Mouse (Mus musculus) MEL (cell line): ENCODE data around the gene Ankrd22. TPM values are rescaled to one million over a fixed set of nuclear protein-coding genes. Genes with fewer than 3 reads are reported as not detected.

Source experiments
- DNase-seq: peaks from one replicate; pipeline ENCODE4 v3.0.0; 2011; ENCODE audit warnings: low read depth, low spot score
- H3K27ac ChIP-seq: 2 replicates; pipeline ENCODE4 v1.5.1; 2012; ENCODE audit warnings: low read depth, mild to moderate bottlenecking, control low read depth, low read length, moderate library complexity; ENCODE audit not compliant: control insufficient read depth
- H3K27me3 ChIP-seq, 2 experiments: fragments of 150-350 bp in 1 of 2; sonication (generic) in 1 of 2; 2 replicates each; pipeline ENCODE4 v1.6.1; 2012; ENCODE audit warnings: low read length in 2 of 2, mild to moderate bottlenecking in 2 of 2, improper control_type of control experiment in 1 of 2, moderate library complexity in 1 of 2; ENCODE audit not compliant: insufficient read depth in 2 of 2, control insufficient read depth in 1 of 2
- H3K36me3 ChIP-seq, 2 experiments: 2 replicates each; pipeline ENCODE4 v1.6.1; 2012 to 2014; ENCODE audit warnings: low read length in 2 of 2, improper control_type of control experiment in 1 of 2, inconsistent platforms in 1 of 2, mild to moderate bottlenecking in 1 of 2; ENCODE audit not compliant: insufficient read depth in 2 of 2, control insufficient read depth in 1 of 2
- H3K4me1 ChIP-seq, 2 experiments: fragments of 150-350 bp in 1 of 2; sonication (generic) in 1 of 2; 2 replicates each; pipeline ENCODE4 v1.6.1; 2012; ENCODE audit warnings: low read length in 2 of 2, improper control_type of control experiment in 1 of 2, mild to moderate bottlenecking in 1 of 2; ENCODE audit not compliant: insufficient read depth in 2 of 2, control insufficient read depth in 1 of 2
- H3K4me3 ChIP-seq, 2 experiments: fragments of 150-350 bp in 1 of 2; sonication (generic) in 1 of 2; 2 replicates each; pipeline ENCODE4 v1.5.1; 2012; ENCODE audit warnings: low read depth in 2 of 2, low read length in 2 of 2, mild to moderate bottlenecking in 2 of 2, moderate library complexity in 2 of 2, control low read depth in 1 of 2, improper control_type of control experiment in 1 of 2; ENCODE audit not compliant: control insufficient read depth in 1 of 2, insufficient read depth in 1 of 2
- H3K79me2 ChIP-seq: 2 replicates; pipeline ENCODE4 v1.6.1; 2012; ENCODE audit warnings: mild to moderate bottlenecking, low read length, moderate library complexity; ENCODE audit not compliant: control insufficient read depth, poor library complexity, insufficient read depth
- H3K9ac ChIP-seq: 2 replicates; pipeline ENCODE4 v1.6.1; 2012; ENCODE audit warnings: low read depth, mild to moderate bottlenecking, control low read depth, low read length, moderate library complexity; ENCODE audit not compliant: control insufficient read depth, poor library complexity, severe bottlenecking
- H3K9me3 ChIP-seq: fragments of 150-350 bp; sonication (generic); replicated peaks from 2 replicates; pipeline ENCODE4 v1.6.1; 2012; ENCODE audit warnings: mild to moderate bottlenecking, low read length, improper control_type of control experiment, moderate library complexity; ENCODE audit not compliant: insufficient read depth
- BHLHE40 ChIP-seq: IDR thresholded peaks from 2 replicates; pipeline ENCODE4 v1.6.1; 2012; ENCODE audit warnings: low read depth, mild to moderate bottlenecking, inconsistent platforms, low read length, improper control_type of control experiment, borderline replicate concordance
- CHD2 ChIP-seq: IDR thresholded peaks from 2 replicates; pipeline ENCODE4 v1.6.1; 2011; ENCODE audit warnings: low read length, improper control_type of control experiment
- CTCF ChIP-seq, 3 experiments: IDR thresholded peaks in 2 of 3; conservative IDR thresholded peaks in 1 of 3; 2 replicates each; pipeline ENCODE4 v1.5.1; 2011 to 2012; ENCODE audit warnings: low read length in 3 of 3, low read depth in 2 of 3, mild to moderate bottlenecking in 2 of 3, improper control_type of control experiment in 1 of 3, inconsistent platforms in 1 of 3, mixed read lengths in 1 of 3, moderate library complexity in 1 of 3; ENCODE audit not compliant: control insufficient read depth in 1 of 3, insufficient read depth in 1 of 3, poor library complexity in 1 of 3, severe bottlenecking in 1 of 3
- ELF1 ChIP-seq: IDR thresholded peaks from 2 replicates; pipeline ENCODE4 v1.6.1; 2014; ENCODE audit warnings: low read depth, mild to moderate bottlenecking, inconsistent platforms, low read length, improper control_type of control experiment, moderate library complexity
- ETS1 ChIP-seq: IDR thresholded peaks from 2 replicates; pipeline ENCODE4 v1.6.1; 2012; ENCODE audit warnings: low read depth, mild to moderate bottlenecking, inconsistent platforms, low read length, improper control_type of control experiment, moderate library complexity
- GATA1 ChIP-seq: IDR thresholded peaks from 2 replicates; pipeline ENCODE4 v1.6.1; 2011; ENCODE audit warnings: low read depth, low read length, improper control_type of control experiment
- HCFC1 ChIP-seq: IDR thresholded peaks from 2 replicates; pipeline ENCODE4 v1.6.1; 2012; ENCODE audit warnings: low read depth, mild to moderate bottlenecking, inconsistent platforms, low read length, improper control_type of control experiment, moderate library complexity
- KAT2A ChIP-seq: conservative IDR thresholded peaks from 2 replicates; pipeline ENCODE4 v1.6.1; 2012; ENCODE audit warnings: low read depth, low read length, improper control_type of control experiment, inconsistent platforms
- MAFK ChIP-seq: IDR thresholded peaks from 2 replicates; pipeline ENCODE4 v1.6.1; 2011; ENCODE audit warnings: low read depth, mild to moderate bottlenecking, low read length, improper control_type of control experiment, borderline replicate concordance
- MAZ ChIP-seq: IDR thresholded peaks from 2 replicates; pipeline ENCODE4 v1.6.1; 2012; ENCODE audit warnings: low read depth, mild to moderate bottlenecking, inconsistent platforms, low read length, improper control_type of control experiment
- MXI1 ChIP-seq: IDR thresholded peaks from 2 replicates; pipeline ENCODE4 v1.6.1; 2011; ENCODE audit warnings: mild to moderate bottlenecking, low read depth, low read length, improper control_type of control experiment
- NELFE ChIP-seq: IDR thresholded peaks from 2 replicates; pipeline ENCODE4 v1.6.1; 2011; ENCODE audit warnings: low read depth, low read length, improper control_type of control experiment
- NRF1 ChIP-seq: IDR thresholded peaks from 2 replicates; pipeline ENCODE4 v1.6.1; 2014; ENCODE audit warnings: low read depth, mild to moderate bottlenecking, inconsistent platforms, low read length, improper control_type of control experiment, moderate library complexity; ENCODE audit not compliant: poor library complexity, insufficient read depth, severe bottlenecking
- POLR2A ChIP-seq, 2 experiments: IDR thresholded peaks; 2 replicates each; pipeline ENCODE4 v1.6.1; 2011 to 2012; ENCODE audit warnings: low read length in 2 of 2, mild to moderate bottlenecking in 2 of 2, control low read depth in 1 of 2, improper control_type of control experiment in 1 of 2, low read depth in 1 of 2, moderate library complexity in 1 of 2; ENCODE audit not compliant: control insufficient read depth in 1 of 2, insufficient read depth in 1 of 2, poor library complexity in 1 of 2
- POLR2AphosphoS2 ChIP-seq: IDR thresholded peaks from 2 replicates; pipeline ENCODE4 v1.6.1; 2011; ENCODE audit warnings: low read length, improper control_type of control experiment
- SMC3 ChIP-seq: IDR thresholded peaks from 2 replicates; pipeline ENCODE4 v1.6.1; 2011; ENCODE audit warnings: low read depth, low read length, improper control_type of control experiment
- TAL1 ChIP-seq: IDR thresholded peaks from 2 replicates; pipeline ENCODE4 v1.6.1; 2012; ENCODE audit warnings: mild to moderate bottlenecking, inconsistent platforms, low read length, moderate library complexity, mixed read lengths
- TBP ChIP-seq: IDR thresholded peaks from 2 replicates; pipeline ENCODE4 v1.8.0; 2011; ENCODE audit warnings: low read depth, low read length, improper control_type of control experiment
- TCF12 ChIP-seq: IDR thresholded peaks from 2 replicates; pipeline ENCODE4 v1.6.1; 2014; ENCODE audit warnings: low read depth, mild to moderate bottlenecking, inconsistent platforms, low read length, improper control_type of control experiment, moderate library complexity
- USF2 ChIP-seq, 2 experiments: IDR thresholded peaks; 2 replicates each; pipeline ENCODE4 v1.6.1; 2011 to 2012; ENCODE audit warnings: improper control_type of control experiment in 2 of 2, low read length in 2 of 2, borderline replicate concordance in 1 of 2, inconsistent platforms in 1 of 2, low read depth in 1 of 2, mild to moderate bottlenecking in 1 of 2; ENCODE audit not compliant: insufficient read depth in 1 of 2
- ZC3H11A ChIP-seq: IDR thresholded peaks from 2 replicates; pipeline ENCODE4 v1.6.1; 2012; ENCODE audit warnings: low read depth, mild to moderate bottlenecking, inconsistent platforms, low read length, improper control_type of control experiment
- ZKSCAN1 ChIP-seq: IDR thresholded peaks from 2 replicates; pipeline ENCODE4 v1.6.1; 2012; ENCODE audit warnings: low read depth, mild to moderate bottlenecking, inconsistent platforms, low read length, improper control_type of control experiment, moderate library complexity
- ZNF384 ChIP-seq: IDR thresholded peaks from 2 replicates; pipeline ENCODE4 v1.6.1; 2012; ENCODE audit warnings: low read depth, mild to moderate bottlenecking, inconsistent platforms, low read length, improper control_type of control experiment
- polyA plus RNA-seq, 2 experiments: library from polyadenylated mRNA; stranded (reverse) in 1 of 2; unstranded in 1 of 2; fragments of >175 nt in 1 of 2; fragments of >200 nt in 1 of 2; gene quantifications; 2 replicates each; pipeline versions ENCODE4 v1.2.1 to v1.2.4; 2012; ENCODE audit warnings: low replicate concordance in 2 of 2, low read depth in 1 of 2; ENCODE audit not compliant: insufficient read length in 2 of 2, insufficient read depth in 1 of 2, missing spikeins in 1 of 2
- total RNA-seq: library from RNA; depleted of rRNA; stranded (reverse); fragments of 300-350 nt; gene quantifications from 2 replicates; pipeline ENCODE4 v1.2.3, GENCODE M21; 2012

Ankrd22 gene
- total and polyA plus RNA-seq, 3 experiments: not detected

GRCm38 (mm10) chr19:34089011-34089680 is 76.7 kb downstream of the Ankrd22 start:
- H3K9me3 ChIP-seq: no peaks in the 10 kb centered on the region
- H3K27ac ChIP-seq: no peak overlapping the region
- no peak overlapping the region for H3K4me3 ChIP-seq
- no peaks in the 10 kb centered on the region for H3K79me2 ChIP-seq
- H3K27me3 ChIP-seq: no peaks in the 10 kb centered on the region
- no peak overlapping the region for H3K9ac ChIP-seq
- no peak for TF ChIP-seq ELF1
- TF ChIP-seq CTCF (IDR thresholded peaks at IDR 0.05 in 2 of 3, conservative IDR thresholded peaks at IDR 0.05 in 1 of 3; ENCODE audit: control insufficient read depth in 1 of 3, insufficient read depth in 1 of 3, low read depth in 2 of 3, low read length in 3 of 3, poor library complexity in 1 of 3, severe bottlenecking in 1 of 3): no peak
- TF ChIP-seq USF2 (IDR thresholded peaks at IDR 0.05; ENCODE audit: borderline replicate concordance in 1 of 2, insufficient read depth in 1 of 2, low read depth in 1 of 2, low read length in 2 of 2): no peak
- no peak for DNase-seq
- no peaks in the 10 kb centered on the region for H3K36me3 ChIP-seq
- H3K4me1 ChIP-seq: no peaks in the 10 kb centered on the region

- H3K9ac ChIP-seq: no peak overlapping the region
- no peak overlapping the region for H3K4me3 ChIP-seq
- H3K9me3 ChIP-seq: no peaks in the 10 kb centered on the region
- no peak for DNase-seq
- no peaks in the 10 kb centered on the region for H3K4me1 ChIP-seq
- TF ChIP-seq ELF1 (no peak), CTCF (IDR thresholded peaks at IDR 0.05 in 2 of 3, conservative IDR thresholded peaks at IDR 0.05 in 1 of 3; ENCODE audit: control insufficient read depth in 1 of 3, insufficient read depth in 1 of 3, low read depth in 2 of 3, low read length in 3 of 3, poor library complexity in 1 of 3, severe bottlenecking in 1 of 3) (no peak), ETS1 (no peak), MXI1 (no peak), TBP (no peak), NRF1 (no peak), BHLHE40 (no peak), POLR2A (IDR thresholded peaks at IDR 0.05; ENCODE audit: control insufficient read depth in 1 of 2, insufficient read depth in 1 of 2, low read depth in 1 of 2, low read length in 2 of 2, poor library complexity in 1 of 2) (no peak), ZNF384 (no peak), NELFE (no peak), HCFC1 (no peak)
- H3K36me3 ChIP-seq: no peaks in the 10 kb centered on the region
- H3K79me2 ChIP-seq: no peaks in the 10 kb centered on the region
- no peak overlapping the region for H3K27ac ChIP-seq
- H3K27me3 ChIP-seq: no peaks in the 10 kb centered on the region
Measured at GRCm38 (mm10) chr19:34078130-34078529, 87.7 kb downstream of the Ankrd22 start.

GRCm38 (mm10) chr19:34074239-34074638 is 91.6 kb downstream of the Ankrd22 start:
- DNase-seq: no peak
- Histone ChIP-seq H3K9me3 (no peaks in the 10 kb centered on the region), H3K36me3 (no peaks in the 10 kb centered on the region), H3K9ac (no peak overlapping the region), H3K27ac (no peak overlapping the region), H3K79me2 (no peaks in the 10 kb centered on the region), H3K4me1 (no peaks in the 10 kb centered on the region), H3K4me3 (no peak overlapping the region), H3K27me3 (no peaks in the 10 kb centered on the region; a peak in 1 of 4 replicates)
- no peak for TF ChIP-seq MXI1
- no peak for TF ChIP-seq ZKSCAN1
- TF ChIP-seq SMC3: no peak
- TF ChIP-seq CTCF (IDR thresholded peaks at IDR 0.05 in 2 of 3, conservative IDR thresholded peaks at IDR 0.05 in 1 of 3; ENCODE audit: control insufficient read depth in 1 of 3, insufficient read depth in 1 of 3, low read depth in 2 of 3, low read length in 3 of 3, poor library complexity in 1 of 3, severe bottlenecking in 1 of 3): no peak
- no peak for TF ChIP-seq NRF1
- no peak for TF ChIP-seq POLR2AphosphoS2
- no peak for TF ChIP-seq ZC3H11A
- no peak for TF ChIP-seq MAZ
- TF ChIP-seq MAFK: no peak
- no peak for TF ChIP-seq TBP
- no peak for TF ChIP-seq GATA1
- TF ChIP-seq CHD2: no peak
- no peak for TF ChIP-seq TAL1
- TF ChIP-seq BHLHE40: no peak
- TF ChIP-seq HCFC1: no peak
- no peak for TF ChIP-seq POLR2A (IDR thresholded peaks at IDR 0.05; ENCODE audit: control insufficient read depth in 1 of 2, insufficient read depth in 1 of 2, low read depth in 1 of 2, low read length in 2 of 2, poor library complexity in 1 of 2)
- TF ChIP-seq KAT2A: no peak
- no peak for TF ChIP-seq ZNF384
- no peak for TF ChIP-seq TCF12
